Mouse (Mus musculus): ENCODE data around the gene Xlr5a. TPM values are rescaled to one million over a fixed set of nuclear protein-coding genes. Genes with fewer than 3 reads are reported as not detected.
"Not testable (repeated sequence)": the region's sequence is repeated elsewhere in the genome, so short reads cannot be mapped to it uniquely, and the experiment has no call there.

Xlr5a gene
- total RNA-seq, 1 experiment from 2014 or later, result not detected

GRCm38 (mm10) chrX:73213819-73214564 is 78.8 kb downstream of the Xlr5a start, which contains the start of gene Xlr4b:
Xlr4b (plus strand) TSS chrX:73214333.
- 0 out of 4 replicates have a peak, but pooled peaks of 1 of the 2 experiments have one; percentile 7 for ATAC-seq (replicated peaks in 1 of 2; ENCODE audit: insufficient read depth in 1 of 2, low FRiP score in 2 of 2, low TSS enrichment in 1 of 2, low read depth in 1 of 2, poor library complexity in 2 of 2, severe bottlenecking in 2 of 2)

GRCm38 (mm10) chrX:73191934-73192333 is 100.8 kb downstream of the Xlr5a start, which contains the start of gene Xlr3b:
Xlr3b (plus strand) TSS chrX:73192207.
- not testable (repeated sequence) for ATAC-seq (replicated peaks in 1 of 2; ENCODE audit: insufficient read depth in 1 of 2, low FRiP score in 2 of 2, low TSS enrichment in 1 of 2, low read depth in 1 of 2, poor library complexity in 2 of 2, severe bottlenecking in 2 of 2)

GRCm38 (mm10) chrX:73176889-73177288 is 115.9 kb downstream of the Xlr5a start, which contains the start of gene Spin2d:
Spin2d (minus strand) TSS chrX:73176989.
- not testable (repeated sequence) for ATAC-seq (replicated peaks in 1 of 2; ENCODE audit: insufficient read depth in 1 of 2, low FRiP score in 2 of 2, low TSS enrichment in 1 of 2, low read depth in 1 of 2, poor library complexity in 2 of 2, severe bottlenecking in 2 of 2)

- ATAC-seq (replicated peaks in 1 of 2; ENCODE audit: insufficient read depth in 1 of 2, low FRiP score in 2 of 2, low TSS enrichment in 1 of 2, low read depth in 1 of 2, poor library complexity in 2 of 2, severe bottlenecking in 2 of 2), result not testable (repeated sequence)
These were observed 143.4 kb downstream of the Xlr5a start, which contains the start of gene DXBay18 for GRCm38 (mm10) chrX:73149350-73149749. DXBay18 (minus strand) TSS chrX:73149450.

- not testable (repeated sequence) for ATAC-seq (replicated peaks in 1 of 2; ENCODE audit: insufficient read depth in 1 of 2, low FRiP score in 2 of 2, low TSS enrichment in 1 of 2, low read depth in 1 of 2, poor library complexity in 2 of 2, severe bottlenecking in 2 of 2)
These were observed 144.3 kb downstream of the Xlr5a start, which contains the start of gene Xlr5b for GRCm38 (mm10) chrX:73148496-73148895. Xlr5b (plus strand) TSS chrX:73148796.

GRCm38 (mm10) chrX:73143218-73143618 is 149.6 kb downstream of the Xlr5a start:
- ATAC-seq (replicated peaks in 1 of 2; ENCODE audit: insufficient read depth in 1 of 2, low FRiP score in 2 of 2, low TSS enrichment in 1 of 2, low read depth in 1 of 2, poor library complexity in 2 of 2, severe bottlenecking in 2 of 2), result peak; percentile 89 to 93

- ATAC-seq (replicated peaks in 1 of 2; ENCODE audit: insufficient read depth in 1 of 2, low FRiP score in 2 of 2, low TSS enrichment in 1 of 2, low read depth in 1 of 2, poor library complexity in 2 of 2, severe bottlenecking in 2 of 2), result peak; percentile 86 to 92
These were observed 169.6 kb downstream of the Xlr5a start for GRCm38 (mm10) chrX:73122859-73123829.

- ATAC-seq (replicated peaks in 1 of 2; ENCODE audit: insufficient read depth in 1 of 2, low FRiP score in 2 of 2, low TSS enrichment in 1 of 2, low read depth in 1 of 2, poor library complexity in 2 of 2, severe bottlenecking in 2 of 2), result not testable (repeated sequence)
These were observed 176.0 kb downstream of the Xlr5a start, which contains the start of gene Gm14685 for GRCm38 (mm10) chrX:73116747-73117146. Gm14685 (plus strand) TSS chrX:73117047.

GRCm38 (mm10) chrX:73096941-73097508 is 195.8 kb downstream of the Xlr5a start, which contains the start of gene Xlr3a:
Xlr3a (minus strand) TSS chrX:73097095.
- ATAC-seq (replicated peaks in 1 of 2; ENCODE audit: insufficient read depth in 1 of 2, low FRiP score in 2 of 2, low TSS enrichment in 1 of 2, low read depth in 1 of 2, poor library complexity in 2 of 2, severe bottlenecking in 2 of 2), result not testable (repeated sequence)

GRCm38 (mm10) chrX:73082267-73083055 is 210.3 kb downstream of the Xlr5a start, which contains the start of gene Xlr4a:
Xlr4a (minus strand) TSS chrX:73082478.
- ATAC-seq (replicated peaks in 1 of 2; ENCODE audit: insufficient read depth in 1 of 2, low FRiP score in 2 of 2, low TSS enrichment in 1 of 2, low read depth in 1 of 2, poor library complexity in 2 of 2, severe bottlenecking in 2 of 2), result 0 out of 4 replicates have a peak, but pooled peaks of 1 of the 2 experiments have one; percentile 32

- not testable (repeated sequence) for ATAC-seq (replicated peaks in 1 of 2; ENCODE audit: insufficient read depth in 1 of 2, low FRiP score in 2 of 2, low TSS enrichment in 1 of 2, low read depth in 1 of 2, poor library complexity in 2 of 2, severe bottlenecking in 2 of 2)
These were observed 225.9 kb downstream of the Xlr5a start for GRCm38 (mm10) chrX:73066765-73067312.

GRCm38 (mm10) chrX:73064415-73064793 is 228.4 kb downstream of the Xlr5a start, which contains the start of gene Pnma3:
Pnma3 (plus strand) TSS chrX:73064787.
- no peak for ATAC-seq (replicated peaks in 1 of 2; ENCODE audit: insufficient read depth in 1 of 2, low FRiP score in 2 of 2, low TSS enrichment in 1 of 2, low read depth in 1 of 2, poor library complexity in 2 of 2, severe bottlenecking in 2 of 2)

GRCm38 (mm10) chrX:73063512-73064414 is 229.0 kb downstream of the Xlr5a start:
- ATAC-seq (replicated peaks in 1 of 2; ENCODE audit: insufficient read depth in 1 of 2, low FRiP score in 2 of 2, low TSS enrichment in 1 of 2, low read depth in 1 of 2, poor library complexity in 2 of 2, severe bottlenecking in 2 of 2), result no peak

GRCm38 (mm10) chrX:73062323-73062722 is 230.5 kb downstream of the Xlr5a start:
- ATAC-seq (replicated peaks in 1 of 2; ENCODE audit: insufficient read depth in 1 of 2, low FRiP score in 2 of 2, low TSS enrichment in 1 of 2, low read depth in 1 of 2, poor library complexity in 2 of 2, severe bottlenecking in 2 of 2), result peak; percentile 60 to 78

GRCm38 (mm10) chrX:73061528-73061927 is 231.2 kb downstream of the Xlr5a start:
- no peak for ATAC-seq (replicated peaks in 1 of 2; ENCODE audit: insufficient read depth in 1 of 2, low FRiP score in 2 of 2, low TSS enrichment in 1 of 2, low read depth in 1 of 2, poor library complexity in 2 of 2, severe bottlenecking in 2 of 2)

All from hematopoietic stem cell, adult 5-6 weeks (primary cell).